Mouse (Mus musculus) monocyte, adult 5-6 weeks (primary cell): Measurements from ENCODE around the gene Zc3hav1. TPM values are rescaled to one million over a fixed set of nuclear protein-coding genes. Genes with fewer than 3 reads are reported as not detected.
"Not testable (repeated sequence)": the region's sequence is repeated elsewhere in the genome, so short reads cannot be mapped to it uniquely, and the experiment has no call there.

ENCODE experiments used
- ATAC-seq: fragments of 153-309, 156-312 bp; replicated peaks from 2 replicates; pipeline ENCODE4 v1.8.0; 2017; ENCODE audit warnings: mild to moderate bottlenecking; ENCODE audit not compliant: low TSS enrichment, insufficient number of reproducible peaks, severe bottlenecking, poor library complexity, low FRiP score
- total RNA-seq: library from RNA; stranded (forward); fragments of 200-1000, 200-491, 200-594 nt; gene quantifications from 3 replicates; pipeline ENCODE4 v1.2.3, GENCODE M21; 2017

The Zc3hav1 gene
- 128 to 170 TPM (median 152 TPM) in 3 replicates for total RNA-seq

GRCm38 (mm10) chr6:38353811-38354722 lies at the start of gene Zc3hav1:
TSS of gene Zc3hav1 (minus strand) at chr6:38354603.
- ATAC-seq: peak; percentile 90

DNA sequence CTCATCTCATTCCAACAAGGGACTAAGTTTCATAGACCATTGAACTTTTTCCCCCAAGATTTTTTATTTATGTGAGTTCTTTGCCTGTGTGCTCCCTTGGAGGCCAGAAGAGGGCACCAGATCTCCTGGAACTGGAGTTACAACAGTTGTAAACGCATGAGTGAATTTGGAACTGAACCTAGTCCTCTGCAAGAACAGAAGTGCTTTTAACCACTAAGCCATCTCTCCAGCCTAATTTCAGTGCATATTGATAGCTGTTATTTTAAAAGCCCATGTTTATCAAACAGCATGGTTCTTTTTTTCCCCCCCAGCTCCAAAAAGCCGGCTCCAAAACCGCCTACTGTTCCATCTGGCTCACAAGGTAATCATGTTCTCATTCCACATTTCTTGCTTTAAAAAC lies 35.3 kb upstream of the Zc3hav1 start:
- ATAC-seq: no peak

- ATAC-seq: peak; percentile 98
Measured at GRCm38 (mm10) chr6:38381129-38381771, 26.8 kb upstream of the Zc3hav1 start, which contains the start of gene Ttc26. TSS of gene Ttc26 (plus strand) at chr6:38381469.

- ATAC-seq: no peak
Measured at GRCm38 (mm10) chr6:38380764-38381128, 26.3 kb upstream of the Zc3hav1 start.

GRCm38 (mm10) chr6:38374271-38374670 lies 19.9 kb upstream of the Zc3hav1 start:
- ATAC-seq: no peak

DNA sequence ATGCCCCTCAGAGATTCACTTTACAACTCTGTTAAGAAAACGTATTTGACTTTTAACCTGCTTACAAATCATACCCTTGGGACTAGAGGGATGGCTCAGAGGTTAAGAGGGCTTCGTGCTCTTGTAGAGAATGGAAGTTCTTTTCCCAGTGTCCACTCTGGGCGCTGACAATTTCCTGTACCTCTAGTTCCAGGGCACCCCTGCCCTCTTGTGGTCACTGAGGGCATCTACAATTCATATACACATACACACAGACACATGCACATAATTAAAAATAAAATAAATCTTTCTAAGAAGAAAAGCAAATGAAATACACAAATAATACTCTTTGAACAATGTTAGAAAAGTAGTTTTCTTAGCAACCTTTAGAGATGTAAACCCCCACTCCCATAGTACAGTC lies 15.5 kb upstream of the Zc3hav1 start:
- no peak for ATAC-seq

- no peak for ATAC-seq
Measured at GRCm38 (mm10) chr6:38364121-38364520, 9.7 kb upstream of the Zc3hav1 start.

GRCm38 (mm10) chr6:38363370-38363769 lies 9.0 kb upstream of the Zc3hav1 start:
- no peak for ATAC-seq

DNA sequence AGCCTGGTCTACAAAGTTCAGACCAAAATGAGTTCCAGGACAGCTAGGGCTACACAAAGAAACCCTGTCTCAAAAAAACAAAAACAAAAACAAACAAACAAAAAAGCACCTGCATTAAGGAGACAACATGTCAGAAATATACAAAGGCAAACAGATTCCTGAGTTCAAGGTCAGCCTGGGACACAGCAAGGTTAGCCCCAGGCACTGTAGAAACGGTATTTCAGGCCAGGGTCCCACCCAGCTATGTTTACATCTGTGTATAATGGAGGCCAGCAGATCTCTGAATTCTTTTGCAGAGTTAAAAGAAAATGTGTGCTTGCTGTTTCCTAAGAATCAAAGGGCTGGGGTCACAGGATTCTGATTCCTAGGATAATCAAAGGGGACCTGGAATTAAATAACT lies 7.5 kb upstream of the Zc3hav1 start:
- ATAC-seq: no peak

- ATAC-seq: no peak
Measured at GRCm38 (mm10) chr6:38361065-38361464, 6.7 kb upstream of the Zc3hav1 start.

DNA sequence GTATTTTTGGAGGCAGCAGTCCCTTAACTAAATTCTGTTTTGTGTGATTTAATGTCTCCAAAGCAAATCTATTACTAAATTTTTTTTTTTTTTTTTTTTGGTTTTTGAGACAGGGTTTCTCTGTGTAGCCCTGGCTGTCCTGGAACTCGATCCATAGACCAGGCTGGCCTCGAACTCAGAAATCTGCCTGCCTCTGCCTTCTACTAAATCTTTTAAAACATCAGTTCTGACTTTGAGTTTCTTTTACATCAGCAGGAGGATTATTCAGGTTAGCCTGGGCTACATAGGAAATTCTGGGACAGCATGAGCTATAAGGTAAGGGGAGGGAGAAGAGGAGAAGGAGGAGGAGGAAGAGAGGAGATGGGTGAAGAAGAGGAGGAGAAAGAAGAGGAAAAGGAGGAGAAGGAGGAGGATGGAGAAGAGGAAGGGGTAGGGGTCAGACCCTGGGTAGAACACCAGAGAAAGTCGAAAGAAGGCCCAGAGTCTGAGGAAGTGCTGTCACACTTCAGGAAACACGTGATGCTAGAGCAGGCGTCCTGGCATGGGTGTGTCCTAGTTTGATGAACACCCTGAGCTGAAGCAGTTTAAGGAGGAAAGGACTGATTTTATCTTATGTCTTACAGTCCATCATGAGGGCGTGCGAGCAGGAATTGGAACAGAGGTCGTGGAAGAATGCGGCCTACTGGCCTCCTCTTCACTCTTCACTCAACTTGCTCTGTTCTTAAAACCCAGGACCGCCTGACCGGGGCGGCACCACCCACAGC lies 5.5 kb upstream of the Zc3hav1 start:
- peak; percentile 94 for ATAC-seq

DNA sequence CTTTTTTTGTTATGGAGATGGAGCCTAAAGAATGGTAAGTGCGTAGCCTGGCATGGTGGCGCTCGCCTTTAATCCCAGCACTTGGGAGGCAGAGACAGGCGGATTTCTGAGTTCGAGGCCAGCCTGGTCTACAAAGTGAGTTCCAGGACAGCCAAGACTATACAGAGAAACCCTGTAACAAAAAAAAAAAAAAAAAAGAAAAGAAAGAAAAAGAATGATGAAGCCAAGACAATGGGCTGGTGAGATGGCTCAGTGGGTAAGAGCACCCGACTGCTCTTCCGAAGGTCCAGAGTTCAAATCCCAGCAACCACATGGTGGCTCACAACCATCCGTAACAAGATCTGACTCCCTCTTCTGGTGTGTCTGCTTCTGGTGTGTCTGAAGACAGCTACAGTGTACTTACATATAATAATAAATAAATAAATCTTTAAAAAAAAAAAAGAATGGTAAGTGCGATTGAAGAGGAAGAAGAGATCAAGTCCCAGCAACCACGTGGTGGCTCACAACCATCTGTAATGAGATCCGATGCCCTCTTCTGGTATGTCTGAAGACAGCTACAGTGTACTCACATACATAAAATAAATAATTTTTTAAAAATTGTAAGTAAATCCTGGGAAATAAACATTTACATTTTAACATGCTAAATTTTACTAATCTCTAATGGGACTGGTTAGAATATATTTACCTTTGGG lies 4.8 kb upstream of the Zc3hav1 start:
- not testable (repeated sequence) for ATAC-seq

GRCm38 (mm10) chr6:38358253-38359027 lies 4.0 kb upstream of the Zc3hav1 start:
- ATAC-seq: no peak

DNA sequence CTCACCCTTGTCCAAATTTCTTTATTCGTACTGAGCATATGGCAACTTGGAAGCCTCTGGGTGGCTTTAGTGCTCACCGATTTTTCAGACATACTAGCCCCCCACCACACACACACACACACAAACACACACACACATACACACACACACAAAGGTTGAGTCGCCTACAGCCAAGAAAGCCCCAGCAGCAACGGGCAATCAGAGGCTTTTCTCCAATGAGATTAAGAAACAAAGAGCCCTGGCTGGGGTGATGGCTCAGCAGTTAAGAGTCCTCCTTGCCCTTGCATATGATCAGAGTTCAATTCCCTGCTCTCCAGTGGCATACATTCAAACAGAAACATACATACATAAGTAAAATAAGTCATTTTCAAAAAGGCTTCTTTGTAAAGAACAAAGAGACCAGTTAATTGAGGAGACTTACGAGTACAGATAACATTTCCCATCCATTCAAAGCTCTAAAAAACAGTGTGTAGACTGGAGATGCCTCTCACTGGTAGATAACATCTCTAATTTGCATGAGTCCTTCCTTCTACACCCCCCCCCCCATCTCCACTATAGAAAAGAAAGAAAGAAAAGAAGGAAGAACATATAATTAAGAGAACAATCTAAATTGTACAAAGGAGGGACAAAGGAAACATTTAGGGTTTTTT lies 3.3 kb upstream of the Zc3hav1 start:
- no peak for ATAC-seq

DNA sequence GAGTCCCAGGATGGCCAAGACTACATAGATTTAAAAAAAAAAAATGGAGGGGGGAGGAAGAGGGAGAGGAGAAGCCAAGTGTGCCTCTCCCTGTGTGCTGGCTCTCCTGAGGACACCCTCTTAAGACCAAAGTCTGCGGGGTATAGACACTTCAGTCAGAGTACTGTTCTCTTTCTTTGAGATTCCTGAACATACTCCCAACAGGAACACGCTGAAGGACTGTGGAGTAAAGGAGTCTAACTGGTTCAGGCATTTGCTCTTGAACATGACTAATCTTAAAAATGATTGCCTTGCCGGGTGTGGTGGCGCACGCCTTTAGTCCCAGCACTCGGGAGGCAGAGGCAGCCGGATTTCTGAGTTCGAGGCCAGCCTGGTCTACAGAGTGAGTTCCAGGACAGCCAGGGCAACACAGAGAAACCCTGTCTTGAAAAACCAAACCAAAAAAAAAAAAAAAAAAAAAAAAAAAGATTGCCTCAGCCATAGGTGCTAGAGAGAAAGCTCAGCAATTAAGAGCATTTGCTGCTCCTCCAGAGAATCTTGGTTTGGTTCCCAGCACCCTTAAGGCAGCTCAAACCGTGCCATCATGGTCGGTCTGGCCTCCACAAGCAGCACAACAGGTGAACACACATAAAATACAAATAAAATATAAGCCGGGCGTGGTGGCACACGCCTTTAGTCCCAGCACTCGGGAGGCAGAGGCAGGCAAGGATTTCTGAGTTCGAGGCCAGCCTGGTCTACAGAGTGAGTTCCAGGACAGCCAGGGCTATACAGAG lies 2.4 kb upstream of the Zc3hav1 start:
- ATAC-seq: not testable (repeated sequence)

DNA sequence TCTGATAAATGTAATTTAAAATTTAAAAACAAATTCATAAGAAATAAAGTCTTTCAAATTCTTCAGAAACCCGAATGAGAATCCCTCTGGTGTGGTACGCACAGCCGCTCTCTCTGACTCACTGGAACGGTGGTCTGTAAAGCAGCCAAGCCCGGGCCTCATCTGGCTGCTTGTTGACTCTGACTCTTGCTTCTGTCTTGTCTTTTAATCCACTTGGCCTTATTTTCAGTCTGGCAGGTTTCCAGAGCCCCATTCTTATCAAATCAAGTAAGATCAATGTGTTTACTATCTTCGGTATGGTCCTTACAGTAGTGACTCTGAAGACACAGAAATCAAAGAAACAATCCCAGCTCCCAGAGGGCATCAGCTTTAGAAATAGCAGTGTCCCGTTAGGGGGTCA lies 1.5 kb upstream of the Zc3hav1 start:
- ATAC-seq: no peak

DNA sequence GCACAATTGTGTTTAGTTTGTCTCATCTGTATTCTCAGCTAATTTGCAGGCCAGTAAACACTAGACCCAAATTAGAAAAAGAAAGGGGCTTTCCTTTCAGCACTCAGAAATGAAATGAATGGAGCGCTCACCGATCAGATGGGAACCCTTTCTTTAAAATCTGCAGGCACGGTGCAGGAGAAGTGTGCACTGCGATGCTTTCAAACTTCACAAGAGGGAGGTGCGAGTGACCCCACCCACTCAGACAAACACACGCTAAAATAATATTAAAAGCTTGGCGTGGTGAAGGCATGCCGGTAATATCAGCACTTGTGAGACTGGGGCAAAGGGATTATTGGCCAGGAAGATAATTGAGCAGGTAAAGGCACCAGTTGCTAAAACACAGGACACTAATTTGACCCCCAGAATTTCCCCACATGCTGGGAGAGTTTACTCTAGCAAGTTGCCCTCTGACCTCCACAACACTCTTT lies 986 bp upstream of the Zc3hav1 start:
- no peak for ATAC-seq
